Mouse (Mus musculus): Measurements from ENCODE around the gene Gmppb.

Gmppb gene

DNA sequence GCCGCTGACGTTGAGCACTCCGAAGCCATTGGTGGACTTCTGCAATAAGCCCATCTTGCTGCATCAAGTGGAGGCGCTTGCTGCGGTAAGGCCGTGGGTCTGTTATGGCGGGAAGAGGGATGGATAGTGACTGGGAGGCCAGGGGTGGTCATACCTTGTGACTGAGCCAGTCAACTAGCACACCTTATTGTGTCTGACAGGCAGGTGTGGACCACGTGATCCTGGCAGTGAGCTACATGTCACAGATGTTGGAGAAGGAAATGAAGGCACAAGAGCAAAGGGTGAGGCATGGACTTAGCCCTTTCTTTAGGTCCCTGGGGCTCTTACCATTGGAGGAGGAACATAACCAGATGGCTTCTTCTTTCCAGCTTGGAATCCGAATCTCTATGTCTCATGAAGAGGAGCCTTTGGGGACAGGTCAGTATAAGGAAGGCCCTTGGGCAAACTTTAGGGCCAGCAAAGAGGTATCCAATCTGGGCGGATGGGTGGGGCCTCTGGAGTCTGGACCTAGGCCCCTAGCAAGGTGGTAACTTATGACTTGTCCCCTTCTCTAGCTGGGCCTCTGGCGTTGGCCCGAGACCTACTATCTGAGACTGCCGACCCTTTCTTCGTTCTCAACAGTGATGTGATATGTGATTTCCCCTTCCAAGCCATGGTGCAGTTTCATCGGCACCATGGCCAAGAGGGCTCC, 664 bp downstream of the Gmppb start:
- ATAC-seq (ENCODE audit: insufficient number of reproducible peaks, low FRiP score, low TSS enrichment): no peak

DNA sequence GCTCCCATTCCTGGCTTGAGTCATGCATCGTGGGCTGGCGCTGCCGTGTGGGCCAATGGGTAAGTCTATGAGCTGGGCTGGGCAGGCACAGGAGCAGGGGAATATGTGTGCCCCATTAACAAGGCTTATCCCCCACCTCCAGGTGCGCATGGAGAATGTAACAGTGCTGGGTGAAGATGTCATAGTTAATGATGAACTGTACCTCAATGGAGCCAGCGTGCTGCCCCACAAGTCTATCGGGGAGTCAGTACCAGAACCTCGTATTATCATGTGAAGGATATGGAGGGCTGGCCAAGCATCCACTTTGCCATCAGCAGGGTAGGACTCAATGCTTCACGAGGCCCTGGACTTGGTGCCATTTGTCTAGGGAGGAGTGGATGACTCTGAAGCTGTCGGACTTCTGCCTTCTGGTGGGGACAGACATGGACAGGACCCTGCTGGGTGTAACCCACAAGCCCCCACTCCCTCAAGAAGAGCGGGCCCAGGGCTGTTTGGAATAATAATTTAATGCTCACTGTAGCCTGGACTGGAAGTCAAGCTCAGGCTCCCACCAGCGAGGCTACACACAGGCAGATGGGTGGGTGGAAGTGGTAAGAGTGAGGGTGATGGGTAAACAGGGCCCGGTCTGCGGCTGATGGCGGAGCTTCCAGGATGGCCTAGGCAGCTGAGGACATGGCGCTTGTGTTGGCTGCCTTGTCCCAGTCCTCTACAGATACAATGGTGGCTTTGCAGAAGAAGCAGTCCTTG, 2.3 kb downstream of the Gmppb start:
- ATAC-seq (ENCODE audit: insufficient number of reproducible peaks, low FRiP score, low TSS enrichment): no peak

DNA sequence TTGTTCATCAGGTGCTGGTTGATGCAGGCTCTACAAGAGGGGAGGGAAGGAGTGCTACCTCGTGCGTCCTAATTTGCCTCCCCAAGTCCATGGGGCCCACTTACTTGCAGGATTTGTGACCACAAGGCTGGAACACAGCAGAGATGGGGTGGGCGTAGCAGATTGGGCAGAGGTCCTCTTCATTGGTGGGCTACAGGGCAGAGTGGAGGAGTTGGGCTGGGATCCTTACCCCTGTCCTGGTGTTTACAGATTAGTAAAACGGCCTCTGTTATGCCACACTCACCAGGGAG, 2.8 kb downstream of the Gmppb start:
- ATAC-seq (ENCODE audit: insufficient number of reproducible peaks, low FRiP score, low TSS enrichment): no peak

DNA sequence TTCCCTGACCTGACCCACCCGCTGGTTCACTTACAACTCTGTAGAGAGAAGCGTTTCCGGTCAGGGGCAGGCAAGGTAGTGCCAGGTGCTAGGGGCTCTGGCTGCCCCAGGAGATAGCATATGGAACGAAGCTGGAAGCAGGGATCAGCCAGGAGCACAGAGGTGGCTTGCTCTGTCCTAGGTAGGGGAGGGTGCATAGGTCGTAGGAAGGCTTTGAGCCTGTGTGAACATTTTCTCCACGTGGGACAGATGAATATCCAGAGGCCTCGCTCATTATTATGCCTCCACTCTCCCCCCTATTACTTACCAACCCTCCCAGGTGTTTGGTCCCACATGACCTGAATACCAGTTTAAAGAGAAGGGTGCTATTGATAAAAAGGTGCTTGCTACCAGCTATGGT, 3.4 kb downstream of the Gmppb start:
- no peak for ATAC-seq (ENCODE audit: insufficient number of reproducible peaks, low FRiP score, low TSS enrichment)

DNA sequence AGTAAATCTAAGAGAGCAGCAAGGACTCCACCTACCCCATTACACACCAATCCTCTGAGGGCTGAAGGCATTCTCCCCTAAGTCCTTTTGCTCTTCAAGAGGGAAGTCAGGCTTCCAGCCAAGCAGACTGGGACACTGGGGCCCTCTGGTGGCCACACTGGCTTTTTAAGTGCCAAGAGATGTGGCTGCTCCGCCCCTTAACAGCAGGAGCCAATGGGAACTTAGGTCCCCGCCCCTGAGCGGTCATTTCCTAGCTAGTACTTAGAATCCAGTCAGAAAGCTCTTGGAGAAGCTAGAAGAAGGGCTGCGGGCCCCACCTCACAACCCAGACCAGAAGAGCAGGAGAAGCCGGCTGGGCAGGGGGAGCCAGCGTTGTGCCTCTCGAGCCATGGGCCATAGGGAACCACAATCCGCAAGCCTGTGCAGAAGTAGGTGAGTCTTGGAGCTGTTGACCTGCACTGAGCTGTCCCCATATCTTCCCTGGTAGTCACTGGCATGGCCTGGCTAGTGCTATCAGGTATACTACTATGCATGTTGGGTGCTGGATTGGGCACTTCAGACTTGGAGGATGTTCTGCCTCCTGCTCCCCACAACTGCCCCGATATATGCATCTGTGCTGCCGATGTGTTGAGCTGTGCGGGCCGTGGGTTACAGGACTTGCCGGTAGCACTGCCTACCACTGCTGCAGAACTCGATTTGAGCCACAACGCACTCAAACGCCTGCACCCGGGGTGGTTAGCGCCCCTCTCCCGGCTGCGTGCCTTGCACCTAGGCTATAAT, 4.0 kb downstream of the Gmppb start, which contains the start of gene Amigo3:
Gene Amigo3, plus strand, starts transcription at position 275 of the 780 bp plus-strand sequence.
- ATAC-seq (ENCODE audit: insufficient number of reproducible peaks, low FRiP score, low TSS enrichment): peak; percentile 23; the same call in 1 of the 2 replicates

DNA sequence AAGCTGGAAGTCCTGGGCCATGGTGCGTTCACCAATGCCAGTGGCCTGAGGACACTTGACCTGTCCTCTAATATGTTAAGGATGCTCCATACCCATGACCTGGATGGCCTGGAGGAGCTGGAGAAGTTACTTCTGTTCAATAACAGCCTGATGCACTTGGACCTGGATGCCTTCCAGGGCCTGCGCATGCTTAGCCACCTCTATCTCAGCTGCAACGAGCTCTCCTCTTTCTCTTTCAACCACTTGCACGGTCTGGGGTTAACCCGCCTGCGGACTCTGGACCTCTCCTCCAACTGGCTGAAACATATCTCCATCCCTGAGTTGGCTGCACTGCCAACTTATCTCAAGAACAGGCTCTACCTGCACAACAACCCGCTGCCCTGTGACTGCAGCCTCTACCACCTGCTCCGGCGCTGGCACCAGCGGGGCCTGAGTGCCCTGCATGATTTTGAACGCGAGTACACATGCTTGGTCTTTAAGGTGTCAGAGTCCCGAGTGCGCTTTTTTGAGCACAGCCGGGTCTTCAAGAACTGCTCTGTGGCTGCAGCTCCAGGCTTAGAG, 4.7 kb downstream of the Gmppb start:
- no peak for ATAC-seq (ENCODE audit: insufficient number of reproducible peaks, low FRiP score, low TSS enrichment)

DNA sequence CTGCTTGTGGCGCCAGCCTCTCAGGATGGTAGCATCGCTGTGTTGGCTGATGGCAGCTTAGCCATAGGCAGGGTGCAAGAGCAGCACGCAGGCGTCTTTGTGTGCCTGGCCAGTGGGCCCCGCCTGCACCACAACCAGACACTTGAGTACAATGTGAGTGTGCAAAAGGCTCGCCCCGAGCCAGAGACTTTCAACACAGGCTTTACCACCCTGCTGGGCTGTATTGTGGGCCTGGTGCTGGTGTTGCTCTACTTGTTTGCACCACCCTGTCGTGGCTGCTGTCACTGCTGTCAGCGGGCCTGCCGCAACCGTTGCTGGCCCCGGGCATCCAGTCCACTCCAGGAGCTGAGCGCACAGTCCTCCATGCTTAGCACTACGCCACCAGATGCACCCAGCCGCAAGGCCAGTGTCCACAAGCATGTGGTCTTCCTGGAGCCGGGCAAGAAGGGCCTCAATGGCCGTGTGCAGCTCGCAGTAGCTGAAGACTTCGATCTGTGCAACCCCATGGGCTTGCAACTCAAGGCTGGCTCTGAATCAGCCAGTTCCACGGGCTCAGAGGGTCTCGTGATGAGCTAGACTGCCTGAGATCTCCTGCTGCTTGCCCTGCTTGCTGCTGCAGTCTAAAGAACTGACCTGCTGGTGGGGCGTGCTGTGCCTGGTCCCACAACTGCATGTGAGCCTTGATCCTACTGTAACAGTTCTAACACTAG, 5.4 kb downstream of the Gmppb start:
- ATAC-seq (ENCODE audit: insufficient number of reproducible peaks, low FRiP score, low TSS enrichment): no peak

DNA sequence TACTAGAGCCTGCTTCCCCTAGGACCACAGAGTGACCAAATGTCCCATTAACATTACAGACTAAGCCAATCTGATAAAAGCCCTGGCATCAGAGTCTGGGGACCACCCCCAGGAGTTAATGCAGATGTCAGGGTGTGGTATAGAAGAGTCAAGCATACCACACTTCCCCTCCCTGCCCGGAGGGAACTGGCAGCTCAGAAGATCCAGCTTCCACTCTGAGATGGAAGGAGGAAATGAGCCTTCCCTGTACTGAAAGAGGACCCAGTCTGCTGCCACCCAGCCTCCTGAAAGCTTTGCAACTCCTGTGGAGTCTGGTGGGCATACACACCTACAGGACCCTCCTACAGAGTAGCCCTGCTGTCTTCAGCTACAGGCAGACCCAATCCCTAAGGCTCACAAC, 6.0 kb downstream of the Gmppb start:
- no peak for ATAC-seq (ENCODE audit: insufficient number of reproducible peaks, low FRiP score, low TSS enrichment)

DNA sequence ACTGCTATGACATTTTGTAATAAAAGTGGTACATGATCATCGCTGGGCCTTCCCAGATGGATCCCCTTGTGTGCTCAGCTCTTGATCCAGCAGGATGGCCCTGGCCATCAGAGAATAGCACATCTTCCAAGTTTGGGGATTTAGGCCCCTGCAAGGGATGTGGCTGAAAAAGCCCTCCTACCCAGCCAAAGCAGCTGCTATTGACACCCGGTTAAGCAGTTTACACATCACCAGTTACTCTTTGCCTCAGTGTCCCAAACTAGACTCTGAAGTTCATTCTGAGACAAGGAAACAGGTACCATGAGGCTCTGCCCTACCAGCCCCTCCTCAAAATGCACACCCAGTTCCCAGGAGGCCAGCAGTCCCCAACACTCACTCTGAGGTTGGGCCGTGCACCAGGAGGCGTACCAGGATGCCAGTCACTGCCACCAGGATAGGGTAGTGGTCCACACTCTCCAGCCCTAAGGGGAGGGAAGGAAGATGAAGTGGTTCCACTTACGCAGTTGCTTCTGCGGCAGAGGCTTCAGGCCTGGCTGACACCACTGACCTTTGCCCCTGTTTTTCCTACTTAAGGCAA, 6.7 kb downstream of the Gmppb start:
- ATAC-seq (ENCODE audit: insufficient number of reproducible peaks, low FRiP score, low TSS enrichment): no peak

DNA sequence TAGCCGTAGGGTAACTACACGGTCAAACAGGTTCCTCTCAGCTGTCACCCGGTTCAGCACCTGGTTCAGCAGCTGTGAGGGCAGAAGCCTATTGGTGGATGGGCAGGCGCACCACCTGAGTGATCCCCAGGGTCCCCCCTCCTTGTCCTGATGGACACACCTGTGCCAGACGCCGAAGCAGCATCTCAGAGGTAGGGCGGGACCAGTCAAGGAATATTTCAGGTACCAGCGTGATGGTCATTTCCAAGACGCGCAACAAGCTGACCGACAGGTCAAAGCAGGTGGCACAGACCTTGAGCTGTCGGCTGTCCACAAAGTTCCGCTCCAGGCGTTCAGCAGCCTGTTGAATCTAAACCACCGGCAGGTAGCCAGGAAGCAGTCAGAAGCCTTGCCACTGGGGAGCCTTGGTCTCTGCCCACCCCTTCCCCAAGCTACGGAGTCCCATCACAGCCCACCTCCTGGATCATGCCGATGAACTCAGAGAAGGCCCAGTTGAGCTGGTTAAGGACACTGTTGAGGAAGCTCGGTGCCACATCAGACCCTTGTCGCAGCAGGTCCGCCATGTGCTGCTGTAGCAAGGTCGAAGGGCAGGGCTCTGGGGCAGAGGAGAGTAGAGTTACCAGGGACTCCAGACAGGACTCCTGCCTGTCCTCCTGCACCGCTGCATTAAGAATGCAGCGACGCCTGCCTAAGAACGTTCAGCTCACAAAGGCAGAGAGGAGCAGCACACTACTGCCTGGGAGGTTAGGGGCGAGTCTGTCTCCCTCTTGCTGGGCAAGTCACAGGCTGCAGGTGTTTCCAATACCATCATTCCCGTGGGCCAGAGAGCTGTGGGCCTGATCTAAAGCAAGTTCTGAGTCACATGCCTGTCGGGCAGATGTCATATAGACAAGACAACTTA, 7.6 kb downstream of the Gmppb start:
- ATAC-seq (ENCODE audit: insufficient number of reproducible peaks, low FRiP score, low TSS enrichment): no peak

DNA sequence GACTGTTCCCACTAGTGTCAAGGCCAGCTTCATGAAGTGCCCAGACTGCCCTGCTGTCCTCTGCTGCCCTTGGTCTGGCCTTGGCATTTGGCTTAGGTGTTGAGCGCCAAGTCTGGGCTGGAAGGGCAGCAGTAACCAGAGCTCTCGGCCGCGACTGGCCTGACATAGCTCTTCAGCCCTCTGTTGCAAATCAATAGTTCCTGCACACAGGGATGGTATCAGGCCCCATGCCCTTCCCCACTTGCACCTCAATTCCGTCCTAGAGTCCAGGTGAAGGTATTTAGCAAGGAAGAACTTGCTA, 8.2 kb downstream of the Gmppb start:
- no peak for ATAC-seq (ENCODE audit: insufficient number of reproducible peaks, low FRiP score, low TSS enrichment)

DNA sequence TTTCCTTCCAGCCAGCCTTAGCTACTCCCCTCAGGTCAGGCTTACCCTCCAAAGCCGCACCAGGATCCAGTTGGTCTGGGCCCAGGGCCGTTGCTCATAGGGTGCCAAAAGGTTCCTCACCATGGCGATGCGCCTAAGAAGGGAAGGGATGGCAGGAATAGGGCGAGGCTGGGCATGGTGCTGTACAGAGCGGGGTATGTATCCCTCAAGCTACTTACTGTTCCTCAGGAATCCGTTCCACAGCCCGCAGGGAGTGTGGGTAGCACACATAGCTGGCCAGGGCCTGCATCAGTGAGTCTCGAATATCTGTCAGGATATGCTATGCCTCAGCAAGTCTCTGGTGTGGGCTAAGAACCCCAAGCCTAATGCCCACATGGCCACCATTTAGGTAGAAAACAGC, 9.2 kb downstream of the Gmppb start:
- ATAC-seq (ENCODE audit: insufficient number of reproducible peaks, low FRiP score, low TSS enrichment): no peak

DNA sequence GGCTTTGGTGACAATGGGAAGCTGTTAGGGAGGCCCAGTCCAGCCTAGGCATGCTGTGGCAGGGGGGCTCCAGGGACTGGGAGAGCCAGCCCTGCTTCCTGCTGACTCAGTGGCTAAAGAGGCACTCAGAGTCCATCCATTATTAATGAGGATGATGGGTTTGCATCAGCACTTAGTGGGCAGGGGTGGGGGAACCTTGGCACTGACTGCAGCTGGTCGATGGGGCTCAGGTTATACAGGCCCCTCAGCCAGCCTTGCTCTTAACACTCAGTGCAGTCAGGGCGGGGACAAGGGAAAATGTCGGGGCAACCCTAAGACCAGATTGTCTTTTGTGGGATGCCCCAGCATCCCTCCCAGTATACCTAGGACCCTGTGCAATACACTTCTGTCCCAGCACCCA, 13.1 kb downstream of the Gmppb start:
- no peak for ATAC-seq (ENCODE audit: insufficient number of reproducible peaks, low FRiP score, low TSS enrichment)

DNA sequence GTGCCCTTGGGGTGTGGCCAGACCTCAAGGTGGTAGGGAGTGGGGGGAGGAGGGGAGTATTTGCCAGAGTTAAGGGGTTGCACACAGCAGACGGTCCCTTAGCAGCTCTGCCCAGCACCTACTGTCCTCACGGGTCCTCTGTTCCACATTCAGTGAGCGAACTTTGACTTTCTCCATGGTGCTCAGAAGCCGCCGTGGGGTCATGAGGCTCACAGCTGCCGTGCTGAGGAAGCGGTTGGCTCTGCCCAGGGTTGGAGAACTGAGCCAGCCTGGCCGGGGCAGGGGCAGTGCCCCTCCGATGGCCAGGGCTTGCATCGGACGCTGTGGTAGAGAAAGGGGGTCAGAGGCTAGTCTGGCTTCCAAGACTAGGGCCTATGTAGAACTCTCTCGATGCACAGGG, 14.3 kb downstream of the Gmppb start:
- no peak for ATAC-seq (ENCODE audit: insufficient number of reproducible peaks, low FRiP score, low TSS enrichment)

DNA sequence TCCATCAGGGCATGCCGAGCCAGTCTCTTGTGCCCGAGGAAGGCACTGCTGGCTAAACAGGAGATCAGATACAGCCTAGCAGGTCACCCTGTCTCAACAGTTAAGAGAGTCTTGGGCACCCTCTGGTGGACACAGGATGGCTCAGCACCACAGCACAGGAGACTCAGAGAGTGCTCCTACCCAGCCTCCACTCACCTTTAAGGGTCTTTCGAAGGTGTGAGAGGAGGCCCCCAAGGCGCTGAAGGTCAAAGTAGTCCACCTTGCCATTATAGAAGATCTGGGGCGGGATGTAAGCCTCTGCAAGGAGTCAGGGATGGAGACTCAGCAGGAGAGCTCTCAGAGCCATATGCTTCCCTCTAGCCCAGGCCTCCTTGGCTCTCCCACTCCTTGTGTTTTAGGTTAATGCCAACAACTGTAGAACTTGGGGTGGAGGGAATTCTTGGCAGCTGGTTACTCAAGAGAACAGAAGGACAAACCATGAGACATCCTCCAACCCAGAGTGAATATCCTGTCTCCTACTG, 16.5 kb downstream of the Gmppb start:
- peak; percentile 54; the same call in 1 of the 2 replicates for ATAC-seq (ENCODE audit: insufficient number of reproducible peaks, low FRiP score, low TSS enrichment)

DNA sequence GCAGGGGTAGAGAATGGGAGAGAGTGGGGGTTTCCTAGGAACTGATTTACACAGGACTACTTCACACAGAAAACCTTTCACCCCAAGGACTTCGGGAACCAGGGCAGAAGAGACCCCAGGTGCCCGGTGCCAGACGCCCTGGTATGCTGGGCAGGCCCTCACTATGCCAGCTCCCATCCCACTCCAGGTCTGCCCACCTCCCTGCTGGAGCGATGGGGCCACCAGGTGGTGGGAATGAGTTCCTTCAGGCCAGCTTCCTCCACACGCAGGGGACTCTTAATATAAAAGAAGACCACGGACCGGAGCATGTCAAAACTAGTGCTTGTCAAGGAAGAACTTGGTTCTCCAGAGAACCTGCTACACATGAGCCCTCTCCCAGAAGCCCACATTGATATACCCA, 18.2 kb downstream of the Gmppb start:
- no peak for ATAC-seq (ENCODE audit: insufficient number of reproducible peaks, low FRiP score, low TSS enrichment)

DNA sequence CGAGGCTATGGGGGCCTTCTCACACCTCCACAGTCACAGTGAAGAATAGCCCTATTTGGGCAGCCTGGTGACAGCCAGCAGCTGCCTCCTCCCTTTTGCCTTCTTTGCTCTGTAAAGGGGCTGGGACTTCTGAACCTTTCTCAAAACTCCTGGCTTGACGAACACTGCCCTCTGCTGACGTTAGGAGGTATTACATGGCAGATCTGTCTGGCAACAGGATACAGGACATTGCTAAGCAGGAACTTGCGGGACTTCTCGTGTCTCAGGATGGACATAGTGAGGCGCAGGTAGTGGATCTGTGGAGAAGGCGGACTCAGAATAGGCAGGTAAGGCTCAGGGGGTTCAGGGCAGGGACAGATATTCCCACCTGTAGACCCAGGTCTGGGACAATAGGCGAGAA, 18.9 kb downstream of the Gmppb start:
- ATAC-seq (ENCODE audit: insufficient number of reproducible peaks, low FRiP score, low TSS enrichment): no peak

DNA sequence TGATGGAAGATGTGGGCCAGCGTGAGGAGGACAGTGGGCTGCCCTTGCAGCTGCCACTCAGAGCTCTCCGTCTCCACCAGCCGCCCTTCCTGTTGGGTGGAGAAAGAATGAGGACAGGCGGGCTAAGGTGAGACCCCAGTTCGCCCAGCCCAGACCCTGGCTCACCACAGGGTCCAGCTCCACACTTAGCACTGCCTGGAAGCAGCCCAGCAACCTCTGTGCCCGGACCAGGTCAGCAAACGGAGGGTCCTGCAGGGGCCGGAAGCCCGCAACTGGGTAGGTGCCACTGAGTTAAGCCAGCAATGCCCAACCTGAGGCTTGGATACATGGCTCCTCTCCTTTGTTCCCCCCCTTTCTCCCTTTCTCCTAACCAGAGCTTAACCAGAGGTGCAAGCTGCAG, 20.0 kb downstream of the Gmppb start:
- ATAC-seq (ENCODE audit: insufficient number of reproducible peaks, low FRiP score, low TSS enrichment): no peak

DNA sequence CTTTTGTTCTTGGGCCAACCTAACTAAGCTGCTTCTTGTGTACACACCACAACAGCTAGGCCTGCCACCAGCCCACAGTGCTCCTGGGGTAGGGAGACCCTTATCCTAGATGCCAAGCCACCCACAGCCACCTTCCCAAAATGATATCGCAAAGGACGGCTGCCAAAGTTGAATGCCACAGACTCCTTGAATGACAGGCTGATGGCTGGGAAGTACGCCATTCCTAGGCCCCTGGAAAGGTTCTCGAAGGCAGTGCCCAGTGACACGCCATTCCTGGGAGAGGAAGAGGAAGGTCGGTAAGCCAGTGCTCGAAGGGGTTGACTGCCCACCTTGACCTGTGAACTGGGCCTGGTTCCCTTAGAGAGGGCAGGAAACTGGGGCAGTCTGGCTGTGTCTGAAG, 20.5 kb downstream of the Gmppb start:
- no peak for ATAC-seq (ENCODE audit: insufficient number of reproducible peaks, low FRiP score, low TSS enrichment)
